Mouse (Mus musculus): ENCODE results near the gene Prr19. TPM values are rescaled to one million over a fixed set of nuclear protein-coding genes. Genes with fewer than 3 reads are reported as not detected.
A peak's percentile ranks its signal among the peaks of the same experiment; 100 is the strongest.

Prr19 gene
- polyA plus RNA-seq, 1 experiment from 2014 or later = not detected

DNA sequence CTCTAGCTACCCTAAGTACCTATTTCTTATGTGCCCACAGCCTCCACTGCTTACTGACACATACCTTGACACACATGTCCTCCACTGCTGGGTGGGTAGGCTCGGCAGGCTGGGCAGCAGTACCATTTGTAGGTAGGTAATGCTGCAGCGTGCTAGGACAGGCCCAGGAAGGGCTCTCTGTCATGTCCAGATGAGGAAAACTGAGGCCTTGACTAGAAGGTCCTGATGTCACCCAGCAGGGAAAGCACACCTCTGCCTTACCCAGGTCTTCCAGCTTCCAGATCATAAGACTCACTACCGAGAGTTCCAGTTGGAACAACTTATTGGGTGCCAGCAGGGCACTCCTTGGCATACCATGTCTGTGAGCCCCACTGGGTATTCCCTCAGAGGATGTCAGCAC lies 26.2 kb upstream of the Prr19 start:
- Histone ChIP-seq H3K27ac (ENCODE audit: low read depth) (peak overlapping the region; percentile 52; the same call in 1 of the 2 replicates), H3K4me1 (ENCODE audit: insufficient read depth) (peaks cover 52% of the 10 kb centered on the region), H3K9me3 (ENCODE audit: low read length) (no peaks in the 10 kb centered on the region), H3K4me3 (ENCODE audit: low read depth, low read length) (no peak overlapping the region), H3K36me3 (replicated peaks; ENCODE audit: insufficient read depth, low read length) (peaks cover 20% of the 10 kb centered on the region), H3K27me3 (ENCODE audit: insufficient read depth, low read length) (no peaks in the 10 kb centered on the region), H3K9ac (replicated peaks) (peak overlapping the region; percentile 36), H3K4me2 (ENCODE audit: low read depth, low read length) (peak overlapping the region; percentile 41)
- no peak for DNase-seq
- no peak for ATAC-seq
- 88% methylated on average over 3 of the region's 3 CpGs for WGBS (ENCODE audit: insufficient replicate concordance)
- TF ChIP-seq CTCF (IDR thresholded peaks at IDR 0.05; ENCODE audit: low read depth) (no peak), EP300 (IDR thresholded peaks at IDR 0.05; ENCODE audit: low read depth) (no peak)

DNA sequence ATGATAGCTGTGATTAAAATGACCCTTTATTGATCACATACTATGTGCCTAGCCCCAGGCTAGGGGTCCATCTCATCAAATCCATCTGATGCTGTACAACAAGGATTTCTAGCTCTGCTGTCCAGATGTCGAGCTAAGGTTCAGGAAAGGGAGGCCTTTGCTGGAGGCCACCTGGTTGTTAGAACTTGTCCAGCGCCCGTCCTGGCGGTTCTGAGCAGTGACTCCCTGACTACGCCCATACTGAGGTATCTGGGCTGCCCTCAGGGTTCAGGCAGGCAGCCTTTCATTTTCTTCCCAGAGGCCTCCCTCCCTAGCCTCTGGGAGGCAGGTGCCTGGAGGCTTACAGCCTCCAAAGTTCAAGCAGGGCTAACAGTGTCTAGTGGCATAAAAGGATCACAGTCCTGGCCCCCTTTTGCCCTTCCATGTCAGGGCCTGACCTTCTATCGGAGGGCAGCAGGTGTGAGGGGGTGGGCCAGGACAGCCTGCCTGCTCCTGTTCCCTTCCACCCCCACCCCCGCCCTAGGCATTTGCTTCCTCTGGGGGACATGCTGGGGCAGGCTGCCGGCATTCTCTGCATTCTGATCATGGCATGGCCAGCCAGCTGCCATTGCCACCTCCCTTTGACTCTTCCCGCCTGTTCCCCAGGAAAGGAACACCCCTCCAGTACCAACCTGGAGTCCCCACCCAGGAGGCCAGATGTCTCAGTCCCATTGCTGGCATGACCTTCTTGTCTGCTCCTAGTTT lies 25.5 kb upstream of the Prr19 start:
- peaks cover 20% of the 10 kb centered on the region for H3K36me3 ChIP-seq (replicated peaks; ENCODE audit: insufficient read depth, low read length)
- peaks cover 56% of the 10 kb centered on the region for H3K4me1 ChIP-seq (ENCODE audit: insufficient read depth)
- no peak overlapping the region for H3K27ac ChIP-seq (ENCODE audit: low read depth)
- DNase-seq = peak; percentile 15
- H3K4me3 ChIP-seq (ENCODE audit: low read depth, low read length) = no peak overlapping the region
- H3K27me3 ChIP-seq (ENCODE audit: insufficient read depth, low read length) = no peaks in the 10 kb centered on the region
- 62% methylated on average over 9 of the region's 9 CpGs for WGBS (ENCODE audit: insufficient replicate concordance)
- H3K9me3 ChIP-seq (ENCODE audit: low read length) = no peaks in the 10 kb centered on the region
- TF ChIP-seq EP300 (IDR thresholded peaks at IDR 0.05; ENCODE audit: low read depth) (no peak), CTCF (IDR thresholded peaks at IDR 0.05; ENCODE audit: low read depth) (no peak)
- no peak overlapping the region for H3K4me2 ChIP-seq (ENCODE audit: low read depth, low read length)
- ATAC-seq = no peak
- H3K9ac ChIP-seq (replicated peaks) = peak overlapping the region; percentile 34; the same call in 1 of the 2 replicates

DNA sequence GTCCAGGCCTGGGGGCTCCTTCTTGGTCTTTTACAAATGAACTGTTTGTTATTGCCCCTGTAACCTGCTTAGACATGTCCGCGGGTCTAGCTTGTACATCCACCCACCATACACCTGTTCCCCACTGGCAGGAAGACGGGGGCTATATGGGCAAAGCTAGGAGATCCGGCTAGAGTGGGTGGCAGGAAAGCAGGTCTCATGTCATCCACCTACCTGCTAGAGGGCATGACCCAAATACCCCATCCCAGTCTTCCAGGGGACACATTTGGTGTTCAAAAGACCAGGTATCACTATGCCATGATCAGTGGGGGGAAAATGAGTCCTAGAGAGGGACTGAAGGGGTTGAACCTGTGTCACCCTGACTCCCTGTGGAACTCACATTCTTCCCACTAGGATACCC lies 23.8 kb upstream of the Prr19 start:
- Histone ChIP-seq H3K36me3 (replicated peaks; ENCODE audit: insufficient read depth, low read length) (peaks cover 7% of the 10 kb centered on the region; the same call in 1 of the 2 replicates), H3K9ac (replicated peaks) (peak overlapping the region; percentile 68; the same call in 1 of the 2 replicates), H3K27me3 (ENCODE audit: insufficient read depth, low read length) (no peaks in the 10 kb centered on the region), H3K4me2 (ENCODE audit: low read depth, low read length) (peak overlapping the region; percentile 99), H3K27ac (ENCODE audit: low read depth) (peak overlapping the region; percentile 96; the same call in 1 of the 2 replicates), H3K4me3 (ENCODE audit: low read depth, low read length) (no peak overlapping the region), H3K9me3 (ENCODE audit: low read length) (no peaks in the 10 kb centered on the region), H3K4me1 (ENCODE audit: insufficient read depth) (peaks cover 65% of the 10 kb centered on the region)
- TF ChIP-seq CTCF (IDR thresholded peaks at IDR 0.05; ENCODE audit: low read depth) = no peak
- no peak for TF ChIP-seq EP300 (IDR thresholded peaks at IDR 0.05; ENCODE audit: low read depth)
- ATAC-seq = no peak
- DNase-seq = no peak
- WGBS (ENCODE audit: insufficient replicate concordance) = 92% methylated on average over 4 of the region's 4 CpGs

DNA sequence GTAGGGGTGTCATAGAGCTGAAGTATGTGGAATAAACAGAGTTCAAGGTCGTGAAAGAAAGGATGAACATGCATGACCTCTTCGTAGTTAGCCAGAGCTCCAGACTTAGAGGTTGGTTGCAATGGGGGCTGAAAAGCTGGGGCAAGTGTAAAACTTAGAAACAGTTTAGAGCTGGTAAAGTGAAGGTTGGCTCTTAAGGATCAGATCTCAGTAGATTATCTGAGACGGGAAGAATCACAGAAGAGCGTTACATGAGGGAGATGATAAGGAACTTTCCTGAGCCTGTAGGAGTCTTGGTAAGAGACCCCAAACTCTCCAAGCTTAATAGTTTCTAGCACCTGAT lies 23.2 kb upstream of the Prr19 start:
- Histone ChIP-seq H3K4me1 (ENCODE audit: insufficient read depth) (peaks cover 66% of the 10 kb centered on the region), H3K36me3 (replicated peaks; ENCODE audit: insufficient read depth, low read length) (0 out of 2 replicates have a peak, but pooled peaks cover 3% of the 10 kb centered on the region), H3K4me2 (ENCODE audit: low read depth, low read length) (peak overlapping the region; percentile 99), H3K9me3 (ENCODE audit: low read length) (no peaks in the 10 kb centered on the region), H3K4me3 (ENCODE audit: low read depth, low read length) (peak overlapping the region; percentile 70), H3K27ac (ENCODE audit: low read depth) (peak overlapping the region; percentile 96), H3K27me3 (ENCODE audit: insufficient read depth, low read length) (no peaks in the 10 kb centered on the region), H3K9ac (replicated peaks) (peak overlapping the region; percentile 68)
- no peak for ATAC-seq
- no peak for DNase-seq
- 9% methylated on average over 4 of the region's 4 CpGs for WGBS (ENCODE audit: insufficient replicate concordance)
- TF ChIP-seq CTCF (IDR thresholded peaks at IDR 0.05; ENCODE audit: low read depth) (no peak), EP300 (IDR thresholded peaks at IDR 0.05; ENCODE audit: low read depth) (no peak)

DNA sequence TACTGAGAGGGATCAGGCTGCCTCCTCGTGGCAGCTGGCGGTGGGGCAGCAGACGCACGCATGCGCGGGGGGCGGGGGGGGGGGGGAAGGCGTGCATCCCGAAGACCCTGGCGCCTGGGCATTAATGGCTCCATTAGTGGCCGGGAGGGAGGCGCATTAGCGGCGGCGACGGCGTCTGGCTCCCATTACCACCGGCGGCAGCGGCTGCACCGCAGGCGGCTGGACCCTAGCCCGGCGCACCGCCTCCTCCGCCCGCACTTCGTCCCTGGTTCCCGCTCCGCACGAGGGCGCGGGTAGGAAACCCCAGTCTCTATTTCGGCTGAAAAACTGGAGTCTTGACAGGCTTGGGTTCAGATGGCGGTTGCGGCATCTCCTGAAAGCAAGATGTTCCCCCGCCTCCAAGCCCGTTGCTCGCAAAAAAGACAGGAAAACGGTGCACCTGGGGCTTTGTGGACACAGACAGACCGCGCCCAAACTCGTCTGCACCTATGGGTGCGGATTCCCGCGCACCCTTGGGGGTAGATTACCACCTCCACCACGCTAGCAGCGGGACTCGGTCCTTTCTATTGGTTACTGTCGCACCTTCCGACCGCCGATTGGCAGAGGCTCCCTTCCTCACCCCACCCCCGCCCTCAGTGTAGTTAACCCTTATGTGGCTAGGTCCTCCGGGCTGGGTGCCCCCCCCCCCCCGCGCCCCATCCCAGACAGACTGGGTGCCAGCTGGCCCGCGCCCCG lies 22.7 kb upstream of the Prr19 start:
- H3K4me3 ChIP-seq (ENCODE audit: low read depth, low read length) = peak overlapping the region; percentile 70
- H3K9ac ChIP-seq (replicated peaks) = peak overlapping the region; percentile 68
- ATAC-seq (peak; percentile 58), DNase-seq (peak; percentile 88)
- no peaks in the 10 kb centered on the region for H3K9me3 ChIP-seq (ENCODE audit: low read length)
- 0 out of 2 replicates have a peak, but pooled peaks cover 3% of the 10 kb centered on the region for H3K36me3 ChIP-seq (replicated peaks; ENCODE audit: insufficient read depth, low read length)
- H3K4me2 ChIP-seq (ENCODE audit: low read depth, low read length) = peak overlapping the region; percentile 99
- TF ChIP-seq EP300 (IDR thresholded peaks at IDR 0.05; ENCODE audit: low read depth) (no peak), CTCF (IDR thresholded peaks at IDR 0.05; ENCODE audit: low read depth) (peak; percentile 73)
- peaks cover 66% of the 10 kb centered on the region for H3K4me1 ChIP-seq (ENCODE audit: insufficient read depth)
- peak overlapping the region; percentile 96 for H3K27ac ChIP-seq (ENCODE audit: low read depth)
- WGBS (ENCODE audit: insufficient replicate concordance) = under 1% methylated on average over 54 of the region's 60 CpGs
- H3K27me3 ChIP-seq (ENCODE audit: insufficient read depth, low read length) = no peaks in the 10 kb centered on the region

Measured in liver, postnatal 0 days (tissue).